ENCODE assay signal across 8 mouse cellular contexts in genomic region chr3:89388901-89389740, GRCm38 (mm10). TPM values are rescaled to one million over a fixed set of nuclear protein-coding genes. Genes with fewer than 3 reads are reported as not detected.
DNase-seq lines count a peak whose midpoint lies in the region; ATAC-seq and TF ChIP-seq lines count a peak whose summit lies in the region.

No protein-coding gene starts in this region.

- H3K4me3 ChIP-seq in kidney, adult 2 months (ENCODE audit: insufficient read depth, low read depth, low read length) = no peak overlapping the region
- H3K4me3 ChIP-seq in kidney, embryonic 16.5 days (ENCODE audit: low read length) = no peak overlapping the region
- H3K4me3 ChIP-seq in bone marrow macrophage, adult 2 months (ENCODE audit: insufficient read depth, low read length) = peak overlapping the region; percentile 14
- no peak overlapping the region for H3K4me3 ChIP-seq in stomach, embryonic 16.5 days (replicated peaks; ENCODE audit: low read length)

- TF ChIP-seq CTCF in kidney, adult 2 months (conservative IDR thresholded peaks at IDR 0.05; ENCODE audit: insufficient read depth, insufficient read length, low read depth, low read length) = no peak
- no peak for TF ChIP-seq CTCF in bone marrow macrophage, adult 2 months (IDR thresholded peaks at IDR 0.05; ENCODE audit: low read depth, low read length)

- no peak overlapping the region for H3K4me2 ChIP-seq in kidney, embryonic 16.5 days (replicated peaks; ENCODE audit: low read depth, low read length)
- 0 out of 2 replicates have a peak overlapping the region, but pooled peaks have one; percentile 11 for H3K4me2 ChIP-seq in stomach, embryonic 16.5 days (ENCODE audit: low read depth, low read length)

- 54% methylated on average over 6 of the region's 6 CpGs for WGBS in kidney, adult 2 months
- WGBS in kidney, embryonic 16.5 days = 53% methylated on average over 6 of the region's 6 CpGs
- 51% methylated on average over 6 of the region's 6 CpGs for WGBS in stomach, embryonic 16.5 days

- peaks cover 35% of the 10 kb centered on the region for H3K4me1 ChIP-seq in kidney, adult 2 months (ENCODE audit: control insufficient read depth, insufficient read depth, low read length)
- peaks cover 59% of the 10 kb centered on the region for H3K4me1 ChIP-seq in kidney, embryonic 16.5 days (ENCODE audit: insufficient read depth, low read length)
- peaks cover 52% of the 10 kb centered on the region for H3K4me1 ChIP-seq in bone marrow macrophage, adult 2 months (ENCODE audit: control insufficient read depth, insufficient read depth, low read length)
- H3K4me1 ChIP-seq in stomach, embryonic 16.5 days (ENCODE audit: control insufficient read depth, insufficient read depth, low read length) = peaks cover 52% of the 10 kb centered on the region

- no peak for ATAC-seq in kidney, embryonic 16.5 days (ENCODE audit: low FRiP score, low TSS enrichment)
- peak; percentile 56 for ATAC-seq in CD4-positive, CD25-positive, alpha-beta regulatory T cell, adult 4 months
- ATAC-seq in stomach, embryonic 16.5 days (ENCODE audit: insufficient read depth, low FRiP score) = no peak

- intact Hi-C loops in left cerebral cortex, postnatal 36 days (cut with DNase I) = no loop called here

- no peaks in the 10 kb centered on the region for H3K9me3 ChIP-seq in kidney, embryonic 16.5 days (ENCODE audit: low read length)
- no peaks in the 10 kb centered on the region for H3K9me3 ChIP-seq in stomach, embryonic 16.5 days (replicated peaks; ENCODE audit: control insufficient read depth, low read length)

- DNase-seq in kidney, adult 2 months = peak; percentile 47
- DNase-seq in kidney, postnatal 10 days = peak; percentile 48
- DNase-seq in left cerebral cortex, postnatal 36 days (ENCODE audit: low spot score in 2 of 2) = no peak
- DNase-seq in gastrocnemius, postnatal 4 days (ENCODE audit: low spot score in 2 of 2) = no peak

- H3K27ac ChIP-seq in kidney, adult 2 months (ENCODE audit: insufficient read depth, low read depth, low read length) = no peak overlapping the region
- H3K27ac ChIP-seq in kidney, embryonic 16.5 days (ENCODE audit: low read length) = no peak overlapping the region
- peak overlapping the region; percentile 61 for H3K27ac ChIP-seq in bone marrow macrophage, adult 2 months (ENCODE audit: insufficient read depth, low read depth, low read length)
- peak overlapping the region; percentile 95 for H3K27ac ChIP-seq in stomach, embryonic 16.5 days (ENCODE audit: low read length)

- no peak for TF ChIP-seq POLR2A in kidney, adult 2 months (IDR thresholded peaks at IDR 0.05; ENCODE audit: low read depth, low read length)
- TF ChIP-seq POLR2A in bone marrow macrophage, adult 2 months (IDR thresholded peaks at IDR 0.05; ENCODE audit: borderline replicate concordance, low read depth, low read length) = no peak

- no peaks in the 10 kb centered on the region for H3K36me3 ChIP-seq in kidney, adult 2 months (ENCODE audit: control insufficient read depth, insufficient read depth, low read length)
- H3K36me3 ChIP-seq in kidney, embryonic 16.5 days (ENCODE audit: insufficient read depth, low read length) = no peaks in the 10 kb centered on the region
- H3K36me3 ChIP-seq in stomach, embryonic 16.5 days (ENCODE audit: control insufficient read depth, insufficient read depth, low read length) = no peaks in the 10 kb centered on the region

- no peak overlapping the region for H3K9ac ChIP-seq in kidney, embryonic 16.5 days (replicated peaks; ENCODE audit: low read length)
- no peak overlapping the region for H3K9ac ChIP-seq in stomach, embryonic 16.5 days (ENCODE audit: low read length)

- H3K27me3 ChIP-seq in kidney, adult 2 months (replicated peaks; ENCODE audit: control insufficient read depth, insufficient read depth, low read length) = no peaks in the 10 kb centered on the region
- no peaks in the 10 kb centered on the region for H3K27me3 ChIP-seq in kidney, embryonic 16.5 days (ENCODE audit: insufficient read depth, low read length)
- no peaks in the 10 kb centered on the region for H3K27me3 ChIP-seq in stomach, embryonic 16.5 days (ENCODE audit: control insufficient read depth, insufficient read depth, low read length)

RNA-seq across cellular contexts. Expression of gene Zbtb7b, which starts 5.5 kb away (rescaled TPM):
- 54.3 and 58.8 TPM in 2 replicates for polyA plus RNA-seq in kidney, adult 2 months (2012; rRNA removed)
- polyA plus RNA-seq in kidney, embryonic 16.5 days (2015; fragmentation: Nextera tagmentation; extraction: Ambion mirVana) = 3.3 and 3.5 TPM in 2 replicates
- 10 to 100 TPM; 11.7 to 13.2 TPM for polyA plus RNA-seq in CD4-positive, CD25-positive, alpha-beta regulatory T cell, adult 4 months (2017; shearing (Covaris generic))
- 66.0 and 75.2 TPM in 2 replicates for polyA plus RNA-seq in bone marrow macrophage, adult 2 months (2012; ENCODE audit: insufficient read depth, insufficient read length, missing spikeins)
- 8.0 and 9.2 TPM in 2 replicates for polyA plus RNA-seq in stomach, embryonic 16.5 days (2015; fragmentation: Nextera tagmentation; extraction: Ambion mirVana)
- 10 to 100 TPM; 10.9 to 18.6 TPM for total RNA-seq in left cerebral cortex, postnatal 36 days (2021)
- 10 to 100 TPM; 14.1 to 23.9 TPM for total RNA-seq in gastrocnemius, postnatal 4 days (2021)

RNA-seq across cellular contexts. Expression of gene Lenep, which starts 13.5 kb away (rescaled TPM):
- 0.15 TPM in 1 of 2 replicates, not detected in the other for polyA plus RNA-seq in kidney, adult 2 months (2012; rRNA removed)
- polyA plus RNA-seq in kidney, embryonic 16.5 days (2015; fragmentation: Nextera tagmentation; extraction: Ambion mirVana) = 0.18 and 1.3 TPM in 2 replicates
- 1 to 10 TPM in 1 of 2 experiments, not detected in 1; 5.3 TPM for polyA plus RNA-seq in CD4-positive, CD25-positive, alpha-beta regulatory T cell, adult 4 months (2017; shearing (Covaris generic))
- polyA plus RNA-seq in bone marrow macrophage, adult 2 months (2012; ENCODE audit: insufficient read depth, insufficient read length, missing spikeins) = not detected in 2 replicates
- not detected in 2 replicates for polyA plus RNA-seq in stomach, embryonic 16.5 days (2015; fragmentation: Nextera tagmentation; extraction: Ambion mirVana)
- 1 to 10 TPM; 4.2 to 5.3 TPM for total RNA-seq in left cerebral cortex, postnatal 36 days (2021)
- total RNA-seq in gastrocnemius, postnatal 4 days (2021) = under 1 TPM in 1 of 2 experiments, not detected in 1; 0.83 TPM

RNA-seq across cellular contexts. Expression of gene Flad1, which starts 22.5 kb away (rescaled TPM):
- polyA plus RNA-seq in kidney, adult 2 months (2012; rRNA removed) = 54.6 and 56.7 TPM in 2 replicates
- polyA plus RNA-seq in kidney, embryonic 16.5 days (2015; fragmentation: Nextera tagmentation; extraction: Ambion mirVana) = 35.0 and 39.3 TPM in 2 replicates
- 10 to 100 TPM; 52.2 to 71.7 TPM for polyA plus RNA-seq in CD4-positive, CD25-positive, alpha-beta regulatory T cell, adult 4 months (2017; shearing (Covaris generic))
- polyA plus RNA-seq in bone marrow macrophage, adult 2 months (2012; ENCODE audit: insufficient read depth, insufficient read length, missing spikeins) = 17.7 and 20.5 TPM in 2 replicates
- 27.5 and 28.6 TPM in 2 replicates for polyA plus RNA-seq in stomach, embryonic 16.5 days (2015; fragmentation: Nextera tagmentation; extraction: Ambion mirVana)
- 10 to 100 TPM; 31.0 to 32.5 TPM for total RNA-seq in left cerebral cortex, postnatal 36 days (2021)
- total RNA-seq in gastrocnemius, postnatal 4 days (2021) = 10 to 100 TPM; 21.9 to 27.2 TPM

RNA-seq across cellular contexts. Expression of gene Dcst1, which starts 24.1 kb away (rescaled TPM):
- 1.8 and 2.2 TPM in 2 replicates for polyA plus RNA-seq in kidney, adult 2 months (2012; rRNA removed)
- 2.9 and 3.3 TPM in 2 replicates for polyA plus RNA-seq in kidney, embryonic 16.5 days (2015; fragmentation: Nextera tagmentation; extraction: Ambion mirVana)
- polyA plus RNA-seq in CD4-positive, CD25-positive, alpha-beta regulatory T cell, adult 4 months (2017; shearing (Covaris generic)) = 1 to 10 TPM in 1 of 2 experiments, under 1 TPM in 1; 0.59 to 1.1 TPM
- polyA plus RNA-seq in bone marrow macrophage, adult 2 months (2012; ENCODE audit: insufficient read depth, insufficient read length, missing spikeins) = not detected in 2 replicates
- polyA plus RNA-seq in stomach, embryonic 16.5 days (2015; fragmentation: Nextera tagmentation; extraction: Ambion mirVana) = 0.70 and 0.89 TPM in 2 replicates
- not detected for total RNA-seq in left cerebral cortex, postnatal 36 days (2021)
- total RNA-seq in gastrocnemius, postnatal 4 days (2021) = under 1 TPM; 0.27 to 0.34 TPM

RNA-seq across cellular contexts. Expression of gene Dcst2, which starts 27.3 kb away (rescaled TPM):
- polyA plus RNA-seq in kidney, adult 2 months (2012; rRNA removed) = 0.38 and 0.41 TPM in 2 replicates
- polyA plus RNA-seq in kidney, embryonic 16.5 days (2015; fragmentation: Nextera tagmentation; extraction: Ambion mirVana) = 0.32 and 0.35 TPM in 2 replicates
- polyA plus RNA-seq in CD4-positive, CD25-positive, alpha-beta regulatory T cell, adult 4 months (2017; shearing (Covaris generic)) = under 1 TPM in 1 of 2 experiments, not detected in 1; 0.42 TPM
- polyA plus RNA-seq in bone marrow macrophage, adult 2 months (2012; ENCODE audit: insufficient read depth, insufficient read length, missing spikeins) = not detected in 2 replicates
- 0.45 and 0.49 TPM in 2 replicates for polyA plus RNA-seq in stomach, embryonic 16.5 days (2015; fragmentation: Nextera tagmentation; extraction: Ambion mirVana)
- under 1 TPM; 0.23 to 0.39 TPM for total RNA-seq in left cerebral cortex, postnatal 36 days (2021)
- total RNA-seq in gastrocnemius, postnatal 4 days (2021) = under 1 TPM; 0.12 to 0.16 TPM

Comparison
In these comparisons a context has a peak if more than half of its experiments do, and no peak if none do; other contexts are left out.
1. DNase-seq: peak in kidney, adult 2 months (single experiment) and kidney, postnatal 10 days (single experiment); none in left cerebral cortex, postnatal 36 days (0 of 2) and gastrocnemius, postnatal 4 days (0 of 2).
2. H3K27ac ChIP-seq: peak in bone marrow macrophage, adult 2 months (single experiment) and stomach, embryonic 16.5 days (single experiment); none in kidney, adult 2 months (single experiment) and kidney, embryonic 16.5 days (single experiment).